Mouse (Mus musculus) embryonic facial prominence, embryonic 11.5 days (tissue): ENCODE measurements at regions not wholly inside any gene's neighbourhood (a gene's known extent, or its start where the extent isn't known, plus 50 kb on each side); places are given as distances from the start of the nearest gene placed in this dataset.
A peak's percentile ranks its signal among the peaks of the same experiment; 100 is the strongest.

Experiments used
- ATAC-seq: fragments of 200-750 bp; cut with Nextera tagmentation; replicated peaks from 2 replicates; pipeline ENCODE4 v1.8.0; 2017; ENCODE audit warnings: low read depth; ENCODE audit not compliant: insufficient number of reproducible peaks, low FRiP score, low TSS enrichment
- DNase-seq: peaks from one replicate; pipeline ENCODE4 v3.0.0-alpha.2; 2015; ENCODE audit warnings: low spot score
- H3K27ac ChIP-seq: fragments of 300-500 bp; sonication (generic); replicated peaks from 2 replicates; pipeline ENCODE4 v1.5.1; 2014; ENCODE audit warnings: mild to moderate bottlenecking, low read depth, low read length, control low read depth
- H3K27me3 ChIP-seq: fragments of 300-500 bp; sonication (generic); 2 replicates; pipeline ENCODE4 v1.6.1; 2014; ENCODE audit warnings: mild to moderate bottlenecking, low read length, moderate library complexity, mixed read lengths; ENCODE audit not compliant: control insufficient read depth, insufficient read depth
- H3K36me3 ChIP-seq: fragments of 300-500 bp; sonication (generic); replicated peaks from 2 replicates; pipeline ENCODE4 v1.6.1; 2014; ENCODE audit warnings: low read depth, mild to moderate bottlenecking, low read length, moderate library complexity, mixed read lengths; ENCODE audit not compliant: control insufficient read depth, insufficient read depth
- H3K4me1 ChIP-seq: fragments of 300-500 bp; sonication (generic); 2 replicates; pipeline ENCODE4 v1.6.1; 2014; ENCODE audit warnings: low read length, mixed read lengths; ENCODE audit not compliant: control insufficient read depth, insufficient read depth
- H3K4me2 ChIP-seq: fragments of 300-500 bp; sonication (generic); 2 replicates; pipeline ENCODE4 v1.6.1; 2014; ENCODE audit warnings: low read depth, mild to moderate bottlenecking, control low read depth, low read length, moderate library complexity
- H3K4me3 ChIP-seq: fragments of 300-500 bp; sonication (generic); 2 replicates; pipeline ENCODE4 v1.5.1; 2014; ENCODE audit warnings: low read depth, low read length, control low read depth
- H3K9ac ChIP-seq: fragments of 300-500 bp; sonication (generic); replicated peaks from 2 replicates; pipeline ENCODE4 v1.6.1; 2014; ENCODE audit warnings: mild to moderate bottlenecking, control low read depth, low read length
- H3K9me3 ChIP-seq: fragments of 300-500 bp; sonication (generic); replicated peaks from 2 replicates; pipeline ENCODE4 v1.6.1; 2016; ENCODE audit warnings: mild to moderate bottlenecking, low read length, inconsistent platforms, mixed read lengths; ENCODE audit not compliant: control insufficient read depth
- WGBS: fragments of 180-500 bp; shearing (Covaris S2); extraction: QIAGEN DNeasy Blood & Tissue Kit; methylation state at CpG from one replicate; pipeline ENCODE4 v1.1.7; 2014; 5-methylcytosine and 5-hydroxymethylcytosine counted together

DNA sequence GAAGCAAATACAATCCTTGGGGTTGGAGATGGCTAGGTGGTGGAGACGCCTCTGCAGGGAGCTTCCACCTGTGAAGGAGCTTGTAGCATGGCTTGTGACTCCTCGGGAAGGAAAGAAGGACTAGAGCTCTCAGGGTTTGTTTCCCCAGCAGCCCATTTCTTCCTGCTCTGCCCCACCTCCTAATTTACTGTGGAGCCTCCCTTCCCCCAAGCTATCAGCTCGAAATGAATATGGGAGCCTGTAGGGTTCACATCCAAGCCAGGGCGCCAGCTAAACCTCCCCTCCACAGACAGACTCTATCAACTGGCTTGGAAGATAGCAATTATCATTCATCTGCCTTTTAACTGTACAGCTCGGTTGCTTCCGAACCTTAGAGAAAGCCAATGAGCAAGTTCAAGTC is 70.3 kb upstream of the Slc4a7 start:
- Histone ChIP-seq H3K4me2 (no peak overlapping the region), H3K9me3 (no peaks in the 10 kb centered on the region), H3K27me3 (no peaks in the 10 kb centered on the region), H3K4me3 (no peak overlapping the region), H3K9ac (no peak overlapping the region), H3K4me1 (no peaks in the 10 kb centered on the region; the same call in 1 of the 2 replicates), H3K36me3 (no peaks in the 10 kb centered on the region), H3K27ac (no peak overlapping the region)
- peak; percentile 3 for DNase-seq
- 38% methylated on average over 6 of the region's 6 CpGs for WGBS
- no peak for ATAC-seq

DNA sequence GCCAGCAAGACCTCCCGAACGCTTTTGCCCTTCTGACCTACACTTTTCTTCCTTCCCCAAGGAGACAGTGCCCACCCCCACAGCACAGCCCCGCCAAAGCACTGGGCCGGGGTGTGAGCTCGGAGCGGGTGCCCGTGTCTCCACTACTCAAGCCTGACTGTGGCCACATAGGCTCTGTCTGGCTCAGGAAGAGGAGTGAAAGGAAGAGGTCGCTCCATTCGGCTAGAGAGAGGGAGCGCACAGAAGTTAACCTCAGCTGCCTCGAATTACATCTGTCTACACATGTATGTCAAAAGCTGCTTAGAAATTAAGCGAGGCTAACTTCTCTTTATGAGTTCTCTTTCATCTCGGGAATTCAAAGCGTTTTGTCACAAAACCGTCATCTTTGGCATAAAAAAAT is 69.6 kb upstream of the Slc4a7 start:
- ATAC-seq (peak; percentile 74; the same call in 1 of the 2 replicates), DNase-seq (peak; percentile 68)
- no peaks in the 10 kb centered on the region for H3K36me3 ChIP-seq
- peak overlapping the region; percentile 36 for H3K4me2 ChIP-seq
- H3K27me3 ChIP-seq: no peaks in the 10 kb centered on the region
- H3K9me3 ChIP-seq: no peaks in the 10 kb centered on the region
- no peak overlapping the region for H3K9ac ChIP-seq
- H3K27ac ChIP-seq: no peak overlapping the region
- H3K4me1 ChIP-seq: no peaks in the 10 kb centered on the region; the same call in 1 of the 2 replicates
- no peak overlapping the region for H3K4me3 ChIP-seq
- under 1% methylated on average over 15 of the region's 15 CpGs for WGBS

DNA sequence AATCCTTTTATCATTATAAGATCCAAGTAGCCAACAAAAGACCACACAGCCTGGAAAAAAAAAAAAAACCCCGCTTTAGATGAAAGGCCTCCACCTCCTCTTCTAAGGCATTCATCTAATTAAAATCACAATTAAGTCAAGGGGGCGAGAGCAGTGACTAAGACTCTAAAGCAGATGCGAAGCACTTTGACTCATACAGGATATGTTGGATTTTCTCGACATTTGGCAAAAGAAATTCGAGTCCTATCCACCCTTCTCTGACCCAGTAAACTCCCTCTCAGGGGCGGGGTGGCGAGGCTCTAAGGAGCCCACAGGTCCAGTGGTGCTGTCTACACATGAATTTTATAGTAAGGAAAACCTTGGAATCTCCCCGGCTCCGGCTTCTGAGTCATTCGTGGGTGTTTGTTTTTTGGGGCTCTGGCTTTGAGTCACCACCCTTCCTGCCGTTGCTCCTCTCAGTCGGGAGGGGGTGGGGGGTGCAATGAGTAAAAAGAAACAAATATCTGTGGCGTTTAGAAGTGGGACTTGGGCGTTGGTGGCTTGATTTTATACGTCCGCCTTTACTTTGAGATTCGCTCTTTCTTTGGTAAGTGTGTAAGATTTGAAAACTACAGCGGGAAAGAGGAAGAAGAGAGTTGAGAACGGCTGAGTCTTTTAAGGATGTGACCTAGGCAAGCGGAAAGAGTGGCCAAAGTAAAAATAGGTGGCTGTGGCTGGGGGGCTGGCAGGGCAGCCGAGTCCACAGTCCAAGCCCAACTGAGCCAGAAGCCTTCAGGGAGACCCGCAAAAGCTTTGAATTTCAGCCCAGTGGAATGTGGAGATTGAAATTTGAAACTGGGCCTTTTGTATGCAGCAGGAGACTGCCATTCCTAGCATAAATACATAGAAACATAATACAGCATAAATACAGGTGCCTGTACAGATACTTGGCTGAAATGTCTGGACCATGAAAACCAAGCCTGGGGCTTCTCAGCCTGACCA is 68.8 kb upstream of the Slc4a7 start:
- 4% methylated on average over 22 of the region's 22 CpGs for WGBS
- DNase-seq: peak; percentile 73
- Histone ChIP-seq H3K27ac (peak overlapping the region; percentile 44; the same call in 1 of the 2 replicates), H3K4me2 (peak overlapping the region; percentile 36), H3K9me3 (no peaks in the 10 kb centered on the region), H3K36me3 (no peaks in the 10 kb centered on the region), H3K4me1 (no peaks in the 10 kb centered on the region; the same call in 1 of the 2 replicates), H3K27me3 (no peaks in the 10 kb centered on the region), H3K9ac (no peak overlapping the region; the same call in 1 of the 2 replicates), H3K4me3 (peak overlapping the region; percentile 9; the same call in 1 of the 2 replicates)
- peak; percentile 68 for ATAC-seq

DNA sequence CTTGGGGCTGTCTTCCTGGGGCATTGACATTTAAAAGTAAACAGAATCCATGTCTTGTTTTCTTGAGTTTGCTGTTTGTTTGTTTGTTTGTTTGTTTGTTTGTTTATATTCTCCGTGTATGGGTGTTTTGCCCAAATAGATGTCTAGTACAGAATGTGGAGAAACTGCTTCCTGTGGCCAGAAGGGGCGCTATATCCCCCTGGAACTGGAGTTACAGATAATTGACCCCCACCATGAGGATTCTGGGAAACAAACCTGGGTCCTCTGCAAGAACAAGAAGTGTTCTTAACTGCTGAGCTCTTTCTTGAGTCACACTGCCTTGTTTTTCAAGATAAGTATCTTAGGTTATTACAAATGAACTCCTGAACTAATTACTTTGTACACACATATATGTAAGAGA is 68.1 kb upstream of the Slc4a7 start:
- ATAC-seq: no peak
- 42% methylated on average over 2 of the region's 2 CpGs for WGBS
- Histone ChIP-seq H3K36me3 (no peaks in the 10 kb centered on the region), H3K27me3 (no peaks in the 10 kb centered on the region), H3K9ac (no peak overlapping the region), H3K4me2 (no peak overlapping the region), H3K27ac (no peak overlapping the region), H3K4me3 (no peak overlapping the region), H3K9me3 (no peaks in the 10 kb centered on the region), H3K4me1 (no peaks in the 10 kb centered on the region; the same call in 1 of the 2 replicates)
- DNase-seq: peak; percentile 8

DNA sequence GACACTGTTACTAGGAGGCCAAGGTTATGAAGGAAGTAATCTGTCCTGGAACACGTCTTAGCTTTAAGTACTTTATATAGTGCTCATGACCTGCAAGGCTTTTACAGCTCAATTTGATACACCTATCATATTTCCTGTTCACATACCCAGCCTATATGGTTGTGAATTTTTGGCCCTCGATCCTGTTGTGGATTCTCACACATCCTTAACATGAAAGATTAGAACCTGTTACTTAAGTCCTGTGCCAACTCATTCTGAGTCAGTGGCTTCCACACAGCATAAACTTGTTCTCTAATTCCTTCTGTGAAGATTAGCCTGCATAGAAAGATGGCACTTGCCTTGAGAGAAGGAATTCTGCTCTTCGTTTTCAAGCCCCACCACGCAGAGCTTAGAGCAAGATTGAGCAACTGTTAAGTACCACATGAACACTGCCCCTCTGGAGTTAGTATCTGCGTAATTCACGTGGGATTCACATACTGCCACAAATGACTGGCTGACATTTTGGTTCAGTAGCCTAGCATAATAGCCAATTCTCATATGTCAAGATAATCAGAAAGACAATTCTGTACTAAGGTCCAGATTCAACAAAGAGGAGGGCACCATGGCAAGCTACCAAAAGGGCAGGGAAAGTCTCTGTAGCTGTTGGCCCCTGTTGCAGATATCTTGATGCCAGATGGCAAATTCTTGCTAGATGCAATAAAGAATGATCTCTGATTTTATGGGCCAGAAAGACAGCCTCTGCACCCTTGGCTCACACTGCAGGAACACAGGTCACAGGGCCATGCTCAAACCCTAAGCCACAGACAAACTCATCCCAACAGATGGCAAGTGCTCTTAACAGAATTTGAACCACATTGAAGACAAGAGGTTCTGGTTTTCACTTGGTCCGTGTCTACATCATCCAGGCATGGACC is 62.7 kb upstream of the Slc4a7 start:
- Histone ChIP-seq H3K9me3 (no peaks in the 10 kb centered on the region), H3K4me1 (no peaks in the 10 kb centered on the region), H3K4me2 (no peak overlapping the region), H3K9ac (no peak overlapping the region), H3K27me3 (no peaks in the 10 kb centered on the region), H3K4me3 (no peak overlapping the region), H3K27ac (no peak overlapping the region), H3K36me3 (no peaks in the 10 kb centered on the region)
- ATAC-seq (no peak), DNase-seq (no peak)
- WGBS: 79% methylated on average over 7 of the region's 7 CpGs

DNA sequence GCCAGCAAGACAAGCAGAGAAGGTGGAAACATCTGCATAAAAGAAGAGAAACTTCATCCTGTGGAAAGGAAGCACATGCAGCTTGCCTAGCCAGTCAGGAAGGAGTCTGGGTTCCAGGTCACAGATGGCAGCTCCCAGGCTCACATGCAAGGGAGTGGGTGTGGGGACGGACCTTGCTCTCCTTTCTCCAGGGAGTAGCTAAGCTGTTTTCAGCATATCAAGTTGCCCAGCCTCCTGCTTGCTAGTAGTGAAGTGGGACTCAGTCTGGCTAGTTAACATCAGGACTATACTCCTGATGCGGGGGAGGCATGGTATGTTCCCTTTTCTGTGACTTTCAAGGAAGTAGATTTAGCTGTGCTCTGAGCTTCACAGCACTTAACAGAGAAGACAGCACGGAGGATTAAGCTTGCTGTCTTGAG is 62.0 kb upstream of the Slc4a7 start:
- no peaks in the 10 kb centered on the region for H3K4me1 ChIP-seq
- no peak overlapping the region for H3K4me3 ChIP-seq
- no peak for DNase-seq
- H3K4me2 ChIP-seq: no peak overlapping the region
- H3K27me3 ChIP-seq: no peaks in the 10 kb centered on the region
- ATAC-seq: no peak
- no peaks in the 10 kb centered on the region for H3K9me3 ChIP-seq
- no peaks in the 10 kb centered on the region for H3K36me3 ChIP-seq
- H3K27ac ChIP-seq: no peak overlapping the region
- H3K9ac ChIP-seq: no peak overlapping the region
- WGBS: 43% methylated on average over 3 of the region's 3 CpGs

DNA sequence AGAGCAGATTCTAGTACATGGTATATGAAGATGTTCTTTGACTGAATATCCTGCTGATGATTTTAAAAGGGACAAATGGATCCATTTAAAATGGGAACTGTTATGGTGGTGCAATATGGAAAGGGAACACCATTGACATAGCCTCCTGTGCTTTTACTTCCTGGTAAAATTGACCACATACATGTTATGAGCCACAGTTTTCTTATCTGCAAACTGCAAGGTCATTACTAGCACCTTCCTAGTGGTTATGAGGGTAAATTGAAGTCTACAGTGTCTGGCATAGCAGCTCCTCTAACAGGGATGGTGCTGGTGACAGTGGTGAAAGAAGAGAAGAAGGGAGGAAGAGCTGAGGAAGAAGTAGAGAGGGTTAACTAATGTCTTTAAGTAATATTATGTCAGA is 61.5 kb upstream of the Slc4a7 start:
- Histone ChIP-seq H3K4me3 (no peak overlapping the region), H3K4me2 (no peak overlapping the region), H3K27ac (no peak overlapping the region), H3K9ac (no peak overlapping the region), H3K27me3 (no peaks in the 10 kb centered on the region), H3K9me3 (no peaks in the 10 kb centered on the region), H3K4me1 (no peaks in the 10 kb centered on the region), H3K36me3 (no peaks in the 10 kb centered on the region)
- DNase-seq (no peak), ATAC-seq (no peak)
